ENCODE assay signal across 15 mouse cellular contexts in genomic region chr14:122992937-122993336, GRCm38 (mm10). TPM values are rescaled to one million over a fixed set of nuclear protein-coding genes. Genes with fewer than 3 reads are reported as not detected.
DNase-seq lines count a peak whose midpoint lies in the region; ATAC-seq and TF ChIP-seq lines count a peak whose summit lies in the region.
"Had no signal": no experiment of that assay in that cellular context is flagged by ENCODE, and none has a peak within 500 bp of the region (broad histone marks: within the 10 kb centered on the region; RNA-seq: fewer than 3 reads in every experiment).

No protein-coding gene starts in this region.

- intact Hi-C loops in left cerebral cortex, postnatal 4 days (cut with DNase I) = no loop called here

- H3K9me3 ChIP-seq in forebrain, embryonic 13.5 days (replicated peaks) = no peaks in the 10 kb centered on the region
- no peaks in the 10 kb centered on the region for H3K9me3 ChIP-seq in forebrain, embryonic 12.5 days
- no peaks in the 10 kb centered on the region for H3K9me3 ChIP-seq in neural tube, embryonic 12.5 days
- no peaks in the 10 kb centered on the region for H3K9me3 ChIP-seq in neural tube, embryonic 15.5 days (replicated peaks)
- no peaks in the 10 kb centered on the region for H3K9me3 ChIP-seq in limb, embryonic 15.5 days
- H3K9me3 ChIP-seq in stomach, postnatal 0 days (ENCODE audit: control insufficient read depth, low read length) = no peaks in the 10 kb centered on the region

- no peak overlapping the region for H3K9ac ChIP-seq in forebrain, embryonic 13.5 days
- no peak overlapping the region for H3K9ac ChIP-seq in forebrain, embryonic 12.5 days
- no peak overlapping the region for H3K9ac ChIP-seq in neural tube, embryonic 12.5 days
- no peak overlapping the region for H3K9ac ChIP-seq in neural tube, embryonic 15.5 days (replicated peaks)
- H3K9ac ChIP-seq in limb, embryonic 15.5 days = no peak overlapping the region
- H3K9ac ChIP-seq in stomach, postnatal 0 days (ENCODE audit: low read length) = no peak overlapping the region

- H3K27me3 ChIP-seq in forebrain, embryonic 13.5 days = no peaks in the 10 kb centered on the region
- H3K27me3 ChIP-seq in forebrain, embryonic 12.5 days = no peaks in the 10 kb centered on the region
- no peaks in the 10 kb centered on the region for H3K27me3 ChIP-seq in neural tube, embryonic 12.5 days (replicated peaks)
- H3K27me3 ChIP-seq in neural tube, embryonic 15.5 days (replicated peaks) = no peaks in the 10 kb centered on the region; the same call in 1 of the 2 replicates
- no peaks in the 10 kb centered on the region for H3K27me3 ChIP-seq in limb, embryonic 15.5 days
- H3K27me3 ChIP-seq in stomach, postnatal 0 days (ENCODE audit: control insufficient read depth, insufficient read depth, low read length) = no peaks in the 10 kb centered on the region
- H3K27me3 ChIP-seq: Patski had no signal

- TF ChIP-seq CTCF in stomach, postnatal 0 days (IDR thresholded peaks at IDR 0.05; ENCODE audit: low read depth) = no peak

- H3K27ac ChIP-seq in forebrain, embryonic 13.5 days = no peak overlapping the region
- H3K27ac ChIP-seq in forebrain, embryonic 12.5 days = no peak overlapping the region
- no peak overlapping the region for H3K27ac ChIP-seq in neural tube, embryonic 12.5 days
- H3K27ac ChIP-seq in neural tube, embryonic 15.5 days (replicated peaks) = no peak overlapping the region
- H3K27ac ChIP-seq in limb, embryonic 15.5 days = no peak overlapping the region
- H3K27ac ChIP-seq in stomach, postnatal 0 days (replicated peaks) = no peak overlapping the region

- 57% methylated on average over 6 of the region's 6 CpGs for WGBS in forebrain, embryonic 13.5 days
- 67% methylated on average over 6 of the region's 6 CpGs for WGBS in forebrain, embryonic 12.5 days
- WGBS in neural tube, embryonic 12.5 days = 60% methylated on average over 6 of the region's 6 CpGs
- WGBS in neural tube, embryonic 15.5 days = 70% methylated on average over 6 of the region's 6 CpGs
- 54% methylated on average over 6 of the region's 6 CpGs for WGBS in limb, embryonic 15.5 days
- 59% methylated on average over 6 of the region's 6 CpGs for WGBS in stomach, postnatal 0 days

- 0 out of 2 replicates have a peak, but pooled peaks have one; percentile 33 for ATAC-seq in forebrain, embryonic 13.5 days
- ATAC-seq in forebrain, embryonic 12.5 days (ENCODE audit: low FRiP score) = no peak
- ATAC-seq in neural tube, embryonic 12.5 days (ENCODE audit: low FRiP score, low read depth) = 0 out of 2 replicates have a peak, but pooled peaks have one; percentile 17
- ATAC-seq in neural tube, embryonic 15.5 days (ENCODE audit: low FRiP score) = no peak
- 0 out of 2 replicates have a peak, but pooled peaks have one; percentile 55 for ATAC-seq in limb, embryonic 15.5 days (ENCODE audit: insufficient number of reproducible peaks, low FRiP score, low TSS enrichment, low read depth)
- peak; percentile 56; the same call in 1 of the 2 replicates for ATAC-seq in stomach, postnatal 0 days (ENCODE audit: low FRiP score, low TSS enrichment)
- ATAC-seq: forebrain, embryonic 16.5 days; Patski had no signal

- no peak for DNase-seq in stomach, postnatal 0 days (ENCODE audit: low spot score)
- DNase-seq in adrenal gland, adult 2 months = no peak
- DNase-seq in left cerebral cortex, postnatal 4 days = no peak
- DNase-seq: adrenal gland, postnatal 14 days; cerebellum, adult 11 months; embryo, embryonic 11 days; heart, postnatal 4 days; lung, postnatal 36 days had no signal

- no peaks in the 10 kb centered on the region for H3K4me1 ChIP-seq in forebrain, embryonic 13.5 days
- no peaks in the 10 kb centered on the region for H3K4me1 ChIP-seq in forebrain, embryonic 12.5 days
- H3K4me1 ChIP-seq in neural tube, embryonic 12.5 days = no peaks in the 10 kb centered on the region
- no peaks in the 10 kb centered on the region for H3K4me1 ChIP-seq in neural tube, embryonic 15.5 days
- H3K4me1 ChIP-seq in limb, embryonic 15.5 days = no peaks in the 10 kb centered on the region
- no peaks in the 10 kb centered on the region for H3K4me1 ChIP-seq in stomach, postnatal 0 days (replicated peaks; ENCODE audit: control insufficient read depth, insufficient read depth)

- no peak for TF ChIP-seq EP300 in stomach, postnatal 0 days (optimal IDR thresholded peaks at IDR 0.05)

- no peak overlapping the region for H3K4me2 ChIP-seq in forebrain, embryonic 13.5 days
- no peak overlapping the region for H3K4me2 ChIP-seq in forebrain, embryonic 12.5 days
- no peak overlapping the region for H3K4me2 ChIP-seq in neural tube, embryonic 12.5 days (replicated peaks)
- H3K4me2 ChIP-seq in neural tube, embryonic 15.5 days = no peak overlapping the region
- H3K4me2 ChIP-seq in limb, embryonic 15.5 days = no peak overlapping the region
- no peak overlapping the region for H3K4me2 ChIP-seq in stomach, postnatal 0 days (replicated peaks; ENCODE audit: low read depth)

- H3K36me3 ChIP-seq in forebrain, embryonic 13.5 days (ENCODE audit: poor library complexity, severe bottlenecking) = no peaks in the 10 kb centered on the region
- H3K36me3 ChIP-seq in forebrain, embryonic 12.5 days (replicated peaks) = no peaks in the 10 kb centered on the region
- no peaks in the 10 kb centered on the region for H3K36me3 ChIP-seq in neural tube, embryonic 12.5 days
- H3K36me3 ChIP-seq in neural tube, embryonic 15.5 days = no peaks in the 10 kb centered on the region
- no peaks in the 10 kb centered on the region for H3K36me3 ChIP-seq in limb, embryonic 15.5 days
- no peaks in the 10 kb centered on the region for H3K36me3 ChIP-seq in stomach, postnatal 0 days (ENCODE audit: control insufficient read depth, insufficient read depth, low read length)

- H3K4me3 ChIP-seq in forebrain, embryonic 13.5 days = no peak overlapping the region
- no peak overlapping the region for H3K4me3 ChIP-seq in forebrain, embryonic 12.5 days (replicated peaks)
- no peak overlapping the region for H3K4me3 ChIP-seq in neural tube, embryonic 12.5 days
- H3K4me3 ChIP-seq in neural tube, embryonic 15.5 days (replicated peaks) = no peak overlapping the region
- H3K4me3 ChIP-seq in limb, embryonic 15.5 days = no peak overlapping the region
- no peak overlapping the region for H3K4me3 ChIP-seq in stomach, postnatal 0 days (ENCODE audit: low read depth, low read length)

RNA-seq across cellular contexts. Expression of gene Tmtc4, which starts 9.1 kb away (rescaled TPM):
- 32.4 and 39.9 TPM in 2 replicates for polyA plus RNA-seq in forebrain, embryonic 13.5 days (2015; fragmentation: Nextera tagmentation; extraction: Ambion mirVana)
- polyA plus RNA-seq in forebrain, embryonic 12.5 days (2016; fragmentation: Nextera tagmentation; extraction: Ambion mirVana) = 37.3 and 39.3 TPM in 2 replicates
- 55.9 and 58.7 TPM in 2 replicates for polyA plus RNA-seq in neural tube, embryonic 12.5 days (2016; fragmentation: Nextera tagmentation; extraction: Ambion mirVana)
- 49.0 and 57.2 TPM in 2 replicates for polyA plus RNA-seq in neural tube, embryonic 15.5 days (2015; fragmentation: Nextera tagmentation; extraction: Ambion mirVana)
- 18.7 and 21.7 TPM in 2 replicates for polyA plus RNA-seq in limb, embryonic 15.5 days (2015; fragmentation: Nextera tagmentation; extraction: Ambion mirVana)
- 9.2 and 9.7 TPM in 2 replicates for polyA plus RNA-seq in stomach, postnatal 0 days (2015; fragmentation: Nextera tagmentation; extraction: Ambion mirVana)
- total RNA-seq in adrenal gland, adult 2 months (2021) = 10 to 100 TPM; 18.7 to 22.4 TPM
- polyA plus RNA-seq in adrenal gland, adult 2 months (2012; rRNA removed) = 3.0 and 7.0 TPM in 2 replicates
- 10 to 100 TPM; 75.4 to 82.8 TPM for total RNA-seq in left cerebral cortex, postnatal 4 days (2021)

Comparison
In these comparisons a context has a peak if more than half of its experiments do, and no peak if none do; other contexts are left out.
1. ATAC-seq: peak in forebrain, embryonic 13.5 days (single experiment), neural tube, embryonic 12.5 days (single experiment), limb, embryonic 15.5 days (single experiment) and stomach, postnatal 0 days (single experiment); none in forebrain, embryonic 12.5 days (single experiment) and neural tube, embryonic 15.5 days (single experiment).